Mouse (Mus musculus): ENCODE data around the gene Pdap1. TPM values are rescaled to one million over a fixed set of nuclear protein-coding genes. Genes with fewer than 3 reads are reported as not detected.
"Not testable (repeated sequence)": the region's sequence is repeated elsewhere in the genome, so short reads cannot be mapped to it uniquely, and the experiment has no call there.

Gene Pdap1
- total RNA-seq, 1 experiment = 108 TPM

GRCm38 (mm10) chr5:145084822-145085221 lies 55.2 kb downstream of the Pdap1 start:
- peaks cover 2 to 3% of the 10 kb centered on the region in 2 experiments; a peak in 2 of 4 replicates for H3K4me1 ChIP-seq (ENCODE audit: control insufficient read depth in 2 of 2, insufficient read depth in 2 of 2, low read length in 2 of 2, poor library complexity in 1 of 2)
- no peak overlapping the region for H3K27ac ChIP-seq (ENCODE audit: insufficient read depth, low read depth, low read length, poor library complexity, severe bottlenecking)
- H3K9me3 ChIP-seq (ENCODE audit: control insufficient read depth, insufficient read depth, low read depth, low read length) = no peaks in the 10 kb centered on the region
- in situ Hi-C loops (cut with MboI; ENCODE audit: low sequenced_read_pairs in 2 of 2, unreplicated experiment in 2 of 2) = no loop called here
- DNase-seq (ENCODE audit: low read depth, low spot score) = no peak
- TF ChIP-seq ZNF384 (IDR thresholded peaks at IDR 0.05; ENCODE audit: low read depth, low read length) (no peak), CHD2 (IDR thresholded peaks at IDR 0.05; ENCODE audit: low read depth, low read length) (no peak), HCFC1 (IDR thresholded peaks at IDR 0.05; ENCODE audit: borderline replicate concordance, insufficient read depth, low read length) (no peak), ZC3H11A (IDR thresholded peaks at IDR 0.05; ENCODE audit: borderline replicate concordance, low read depth, low read length) (no peak), MAFK (IDR thresholded peaks at IDR 0.05; ENCODE audit: insufficient read depth, low read depth, low read length) (no peak)
- H3K4me3 ChIP-seq (ENCODE audit: insufficient read depth in 1 of 2, low read depth in 1 of 2, low read length in 2 of 2, poor library complexity in 1 of 2, severe bottlenecking in 1 of 2) = no peak overlapping the region; a peak in 1 of 4 replicates
- no peak overlapping the region; the same call in 1 of the 2 replicates for H3K9ac ChIP-seq (ENCODE audit: insufficient read depth, low read depth, low read length, poor library complexity, severe bottlenecking)
- H3K36me3 ChIP-seq (ENCODE audit: control insufficient read depth, insufficient read depth, low read length, poor library complexity, severe bottlenecking) = no peaks in the 10 kb centered on the region

GRCm38 (mm10) chr5:145083632-145084451 lies 56.2 kb downstream of the Pdap1 start, which contains the start of the genes Arpc1a and Kpna7:
Arpc1a (plus strand) TSS chr5:145083830.
Kpna7 (minus strand) TSS chr5:145084030.
- Histone ChIP-seq H3K36me3 (ENCODE audit: control insufficient read depth, insufficient read depth, low read length, poor library complexity, severe bottlenecking) (no peaks in the 10 kb centered on the region), H3K27ac (ENCODE audit: insufficient read depth, low read depth, low read length, poor library complexity, severe bottlenecking) (no peak within 1 kb of the TSS), H3K9ac (ENCODE audit: insufficient read depth, low read depth, low read length, poor library complexity, severe bottlenecking) (peak within 1 kb of the TSS; percentile 81), H3K9me3 (ENCODE audit: control insufficient read depth, insufficient read depth, low read depth, low read length) (no peaks in the 10 kb centered on the region), H3K4me3 (ENCODE audit: insufficient read depth in 1 of 2, low read depth in 1 of 2, low read length in 2 of 2, poor library complexity in 1 of 2, severe bottlenecking in 1 of 2) (peak within 1 kb of the TSS; percentile 64 to 87), H3K4me1 (ENCODE audit: control insufficient read depth in 2 of 2, insufficient read depth in 2 of 2, low read length in 2 of 2, poor library complexity in 1 of 2) (peaks cover 2 to 3% of the 10 kb centered on the region in 2 experiments; a peak in 2 of 4 replicates)
- in situ Hi-C loops (cut with MboI; ENCODE audit: low sequenced_read_pairs in 2 of 2, unreplicated experiment in 2 of 2) = no loop called here
- TF ChIP-seq ZC3H11A (IDR thresholded peaks at IDR 0.05; ENCODE audit: borderline replicate concordance, low read depth, low read length) (no peak), HCFC1 (IDR thresholded peaks at IDR 0.05; ENCODE audit: borderline replicate concordance, insufficient read depth, low read length) (no peak), ZNF384 (IDR thresholded peaks at IDR 0.05; ENCODE audit: low read depth, low read length) (no peak), CHD2 (IDR thresholded peaks at IDR 0.05; ENCODE audit: low read depth, low read length) (no peak), MAFK (IDR thresholded peaks at IDR 0.05; ENCODE audit: insufficient read depth, low read depth, low read length) (no peak)
- peak; percentile 78 for DNase-seq (ENCODE audit: low read depth, low spot score)

GRCm38 (mm10) chr5:145083201-145083600 lies 56.8 kb downstream of the Pdap1 start:
- H3K36me3 ChIP-seq (ENCODE audit: control insufficient read depth, insufficient read depth, low read length, poor library complexity, severe bottlenecking); in situ Hi-C loops (cut with MboI; ENCODE audit: low sequenced_read_pairs in 2 of 2, unreplicated experiment in 2 of 2); H3K27ac ChIP-seq (ENCODE audit: insufficient read depth, low read depth, low read length, poor library complexity, severe bottlenecking): not testable (repeated sequence)

GRCm38 (mm10) chr5:145081866-145082613 lies 58.0 kb downstream of the Pdap1 start:
- TF ChIP-seq ZC3H11A (IDR thresholded peaks at IDR 0.05; ENCODE audit: borderline replicate concordance, low read depth, low read length) (no peak), CHD2 (IDR thresholded peaks at IDR 0.05; ENCODE audit: low read depth, low read length) (no peak), HCFC1 (IDR thresholded peaks at IDR 0.05; ENCODE audit: borderline replicate concordance, insufficient read depth, low read length) (no peak), ZNF384 (IDR thresholded peaks at IDR 0.05; ENCODE audit: low read depth, low read length) (no peak), MAFK (IDR thresholded peaks at IDR 0.05; ENCODE audit: insufficient read depth, low read depth, low read length) (no peak)
- H3K36me3 ChIP-seq (ENCODE audit: control insufficient read depth, insufficient read depth, low read length, poor library complexity, severe bottlenecking) = no peaks in the 10 kb centered on the region
- H3K9me3 ChIP-seq (ENCODE audit: control insufficient read depth, insufficient read depth, low read depth, low read length) = no peaks in the 10 kb centered on the region
- in situ Hi-C loops (cut with MboI; ENCODE audit: low sequenced_read_pairs in 2 of 2, unreplicated experiment in 2 of 2) = no loop called here
- H3K4me3 ChIP-seq (ENCODE audit: insufficient read depth in 1 of 2, low read depth in 1 of 2, low read length in 2 of 2, poor library complexity in 1 of 2, severe bottlenecking in 1 of 2) = no peak overlapping the region
- H3K4me1 ChIP-seq (ENCODE audit: control insufficient read depth in 2 of 2, insufficient read depth in 2 of 2, low read length in 2 of 2, poor library complexity in 1 of 2) = peaks cover 2 to 3% of the 10 kb centered on the region in 2 experiments; a peak in 2 of 4 replicates
- no peak overlapping the region for H3K27ac ChIP-seq (ENCODE audit: insufficient read depth, low read depth, low read length, poor library complexity, severe bottlenecking)
- H3K9ac ChIP-seq (ENCODE audit: insufficient read depth, low read depth, low read length, poor library complexity, severe bottlenecking) = no peak overlapping the region
- no peak for DNase-seq (ENCODE audit: low read depth, low spot score)

More at GRCm38 (mm10) chr5:145083201-145083600, 56.8 kb downstream of the Pdap1 start:
- Histone ChIP-seq H3K9ac (ENCODE audit: insufficient read depth, low read depth, low read length, poor library complexity, severe bottlenecking) (peak overlapping the region; percentile 75), H3K4me3 (ENCODE audit: insufficient read depth in 1 of 2, low read depth in 1 of 2, low read length in 2 of 2, poor library complexity in 1 of 2, severe bottlenecking in 1 of 2) (peak overlapping the region; percentile 27 to 64)
- not testable (repeated sequence) for H3K9me3 ChIP-seq (ENCODE audit: control insufficient read depth, insufficient read depth, low read depth, low read length); DNase-seq (ENCODE audit: low read depth, low spot score); H3K4me1 ChIP-seq (ENCODE audit: control insufficient read depth in 2 of 2, insufficient read depth in 2 of 2, low read length in 2 of 2, poor library complexity in 1 of 2)

Other genes with a start within 250 kb of the Pdap1 start
- 17.9 and 19.2 TPM in 2 replicates for gene Smurf1, start 174.4 kb downstream of the Pdap1 start, total RNA-seq (2012; rRNA removed)
- gene Gm4871, start 107.5 kb downstream of the Pdap1 start, total RNA-seq (2012; rRNA removed) = not detected in 2 replicates
- not detected in 2 replicates for gene 1700018F24Rik, start 97.2 kb downstream of the Pdap1 start, total RNA-seq (2012; rRNA removed)
- 48.2 and 65.4 TPM in 2 replicates for gene Arpc1a, start 56.4 kb downstream of the Pdap1 start, total RNA-seq (2012; rRNA removed)
- 0.21 and 0.58 TPM in 2 replicates for gene Kpna7, start 56.2 kb downstream of the Pdap1 start, total RNA-seq (2012; rRNA removed)
- gene Arpc1b, start 26.0 kb downstream of the Pdap1 start, total RNA-seq (2012; rRNA removed) = 185 and 249 TPM in 2 replicates
- 124 and 168 TPM in 2 replicates for gene Bud31, start 124 bp upstream of the Pdap1 start, total RNA-seq (2012; rRNA removed)
- gene Ptcd1, start 26.9 kb upstream of the Pdap1 start, total RNA-seq (2012; rRNA removed) = 12.8 and 14.3 TPM in 2 replicates
- 73.2 and 74.4 TPM in 2 replicates for gene Cpsf4, start 27.0 kb upstream of the Pdap1 start, total RNA-seq (2012; rRNA removed)
- 537 and 605 TPM in 2 replicates for gene Atp5j2, start 51.8 kb upstream of the Pdap1 start, total RNA-seq (2012; rRNA removed)
- 5.5 TPM in 2 replicates for gene Zkscan14, start 61.6 kb upstream of the Pdap1 start, total RNA-seq (2012; rRNA removed)
- 16.9 and 18.0 TPM in 2 replicates for gene Zkscan5, start 64.3 kb upstream of the Pdap1 start, total RNA-seq (2012; rRNA removed)
- 31.4 and 36.1 TPM in 2 replicates for gene Zfp655, start 91.5 kb upstream of the Pdap1 start, total RNA-seq (2012; rRNA removed)
- 16.8 and 22.5 TPM in 2 replicates for gene Zscan25, start 140.3 kb upstream of the Pdap1 start, total RNA-seq (2012; rRNA removed)
- not detected in 2 replicates for gene Cyp3a57, start 205.0 kb upstream of the Pdap1 start, total RNA-seq (2012; rRNA removed)

All from ES-E14 (cell line).